Mouse (Mus musculus) limb, embryonic 11.5 days (tissue): ENCODE measurements around the gene Cfd. TPM values are rescaled to one million over a fixed set of nuclear protein-coding genes. Genes with fewer than 3 reads are reported as not detected.

Source experiments
- ATAC-seq: fragments of 200-750 bp; cut with Nextera tagmentation; 2 replicates; pipeline ENCODE4 v1.8.0; 2017; ENCODE audit warnings: low read depth; ENCODE audit not compliant: insufficient number of reproducible peaks, low FRiP score, low TSS enrichment
- DNase-seq: peaks from one replicate; pipeline ENCODE4 v3.0.0-alpha.2; 2015; ENCODE audit warnings: low spot score
- H3K27ac ChIP-seq: fragments of 300-500 bp; sonication (generic); replicated peaks from 2 replicates; pipeline ENCODE4 v1.5.1; 2014; ENCODE audit warnings: low read depth, mild to moderate bottlenecking, low read length
- H3K27me3 ChIP-seq: fragments of 300-500 bp; sonication (generic); 2 replicates; pipeline ENCODE4 v1.6.1; 2014; ENCODE audit warnings: mild to moderate bottlenecking, low read length, mixed read lengths; ENCODE audit not compliant: control insufficient read depth, insufficient read depth
- H3K36me3 ChIP-seq: fragments of 300-500 bp; sonication (generic); 2 replicates; pipeline ENCODE4 v1.6.1; 2014; ENCODE audit warnings: mild to moderate bottlenecking, low read length, moderate library complexity, mixed read lengths; ENCODE audit not compliant: control insufficient read depth, insufficient read depth
- H3K4me1 ChIP-seq: fragments of 300-500 bp; sonication (generic); 2 replicates; pipeline ENCODE4 v1.6.1; 2014; ENCODE audit warnings: low read length, mixed read lengths; ENCODE audit not compliant: control insufficient read depth, insufficient read depth
- H3K4me2 ChIP-seq: fragments of 300-500 bp; sonication (generic); 2 replicates; pipeline ENCODE4 v1.6.1; 2014; ENCODE audit warnings: low read depth, mild to moderate bottlenecking, moderate library complexity; ENCODE audit not compliant: severe bottlenecking
- H3K4me3 ChIP-seq: fragments of 300-500 bp; sonication (generic); 2 replicates; pipeline ENCODE4 v1.5.1; 2014; ENCODE audit warnings: low read depth, low read length
- H3K9ac ChIP-seq: fragments of 300-500 bp; sonication (generic); 2 replicates; pipeline ENCODE4 v1.6.1; 2014; ENCODE audit warnings: mild to moderate bottlenecking, low read length
- H3K9me3 ChIP-seq: fragments of 300-500 bp; sonication (generic); 2 replicates; pipeline ENCODE4 v1.6.1; 2016; ENCODE audit warnings: low read length; ENCODE audit not compliant: control insufficient read depth
- WGBS: fragments of 180-500 bp; shearing (Covaris S2); extraction: QIAGEN DNeasy Blood & Tissue Kit; methylation state at CpG from one replicate; pipeline ENCODE4 v1.1.7; 2014; 5-methylcytosine and 5-hydroxymethylcytosine counted together
- polyA plus RNA-seq: library from polyadenylated mRNA; unstranded; fragments of >200 nt; fragmentation: Nextera tagmentation; extraction: Ambion mirVana; gene quantifications from 2 replicates; pipeline ENCODE4 v1.2.1, GENCODE M21; 2014

Gene Cfd
- polyA plus RNA-seq, 1 experiment from 2014 or later, result not detected

GRCm38 (mm10) chr10:79920056-79920890 is 29.6 kb downstream of the Cfd start:
- Histone ChIP-seq H3K9ac (no peak overlapping the region; the same call in 1 of the 2 replicates), H3K4me1 (peaks cover 39% of the 10 kb centered on the region)
- ATAC-seq, result 0 out of 2 replicates have a peak, but pooled peaks have one; percentile 2

GRCm38 (mm10) chr10:79920958-79921535 is 30.4 kb downstream of the Cfd start, which contains the start of gene R3hdm4:
R3hdm4 (minus strand) TSS chr10:79921208.
- Histone ChIP-seq H3K27me3 (peaks cover 61% of the 10 kb centered on the region), H3K9me3 (peaks cover 3% of the 10 kb centered on the region; the same call in 1 of the 2 replicates), H3K4me2 (peak within 1 kb of the TSS; percentile 45), H3K9ac (peak within 1 kb of the TSS; percentile 43), H3K36me3 (no peaks in the 10 kb centered on the region), H3K27ac (no peak within 1 kb of the TSS), H3K4me3 (peak within 1 kb of the TSS; percentile 25), H3K4me1 (peaks cover 37% of the 10 kb centered on the region)
- no peak for ATAC-seq
- WGBS, result 6% methylated on average over 41 of the region's 41 CpGs
- DNase-seq, result no peak

More at GRCm38 (mm10) chr10:79920056-79920890, 29.6 kb downstream of the Cfd start:
- Histone ChIP-seq H3K27me3 (peaks cover 61% of the 10 kb centered on the region), H3K36me3 (no peaks in the 10 kb centered on the region), H3K27ac (no peak overlapping the region), H3K4me2 (peak overlapping the region; percentile 2; the same call in 1 of the 2 replicates), H3K9me3 (peaks cover 3% of the 10 kb centered on the region; the same call in 1 of the 2 replicates), H3K4me3 (peak overlapping the region; percentile 25)
- DNase-seq, result peak; percentile 35
- WGBS, result 20% methylated on average over 26 of the region's 26 CpGs

- ATAC-seq, result no peak
These were observed 30.9 kb downstream of the Cfd start for GRCm38 (mm10) chr10:79921572-79921971.

GRCm38 (mm10) chr10:79924998-79925784 is 34.5 kb downstream of the Cfd start:
- H3K4me2 ChIP-seq, result no peak overlapping the region
- peaks cover 32% of the 10 kb centered on the region for H3K4me1 ChIP-seq
- WGBS, result 11% methylated on average over 29 of the region's 29 CpGs
- H3K27me3 ChIP-seq, result peaks cover 31% of the 10 kb centered on the region
- no peak for ATAC-seq
- no peak overlapping the region for H3K27ac ChIP-seq
- no peaks in the 10 kb centered on the region for H3K36me3 ChIP-seq
- H3K9ac ChIP-seq, result no peak overlapping the region
- no peak overlapping the region for H3K4me3 ChIP-seq
- DNase-seq, result peak; percentile 96
- H3K9me3 ChIP-seq, result peaks cover 3% of the 10 kb centered on the region; the same call in 1 of the 2 replicates

More at GRCm38 (mm10) chr10:79921572-79921971, 30.9 kb downstream of the Cfd start:
- Histone ChIP-seq H3K4me1 (peaks cover 39% of the 10 kb centered on the region), H3K36me3 (no peaks in the 10 kb centered on the region), H3K27me3 (peaks cover 61% of the 10 kb centered on the region), H3K4me3 (peak overlapping the region; percentile 25), H3K9me3 (peaks cover 3% of the 10 kb centered on the region; the same call in 1 of the 2 replicates), H3K9ac (peak overlapping the region; percentile 43), H3K4me2 (peak overlapping the region; percentile 45), H3K27ac (no peak overlapping the region)
- peak; percentile 49 for DNase-seq
- 2% methylated on average over 34 of the region's 34 CpGs for WGBS

- WGBS, result 14% methylated on average over 15 of the region's 15 CpGs
- H3K4me2 ChIP-seq, result peak overlapping the region; percentile 81
- H3K4me3 ChIP-seq, result peak overlapping the region; percentile 98
- no peak for ATAC-seq
- peak overlapping the region; percentile 95 for H3K9ac ChIP-seq
- H3K27me3 ChIP-seq, result peaks cover 23% of the 10 kb centered on the region
- H3K9me3 ChIP-seq, result peaks cover 3% of the 10 kb centered on the region; the same call in 1 of the 2 replicates
- H3K36me3 ChIP-seq, result peaks cover 4% of the 10 kb centered on the region; the same call in 1 of the 2 replicates
- 0 out of 2 replicates have a peak overlapping the region, but pooled peaks have one; percentile 3 for H3K27ac ChIP-seq
- H3K4me1 ChIP-seq, result peaks cover 29% of the 10 kb centered on the region
- peak; percentile 56 for DNase-seq
These were observed 35.3 kb downstream of the Cfd start for GRCm38 (mm10) chr10:79925785-79926490.

- peak within 1 kb of the TSS; percentile 81 for H3K4me2 ChIP-seq
- peaks cover 7% of the 10 kb centered on the region; the same call in 1 of the 2 replicates for H3K36me3 ChIP-seq
- peak within 1 kb of the TSS; percentile 98 for H3K4me3 ChIP-seq
- peaks cover 3% of the 10 kb centered on the region; the same call in 1 of the 2 replicates for H3K9me3 ChIP-seq
- peak; percentile 74 for ATAC-seq
- DNase-seq, result peak; percentile 95
- H3K27me3 ChIP-seq, result peaks cover 16% of the 10 kb centered on the region
- H3K27ac ChIP-seq, result peak within 1 kb of the TSS; percentile 91
- H3K9ac ChIP-seq, result peak within 1 kb of the TSS; percentile 95
- under 1% methylated on average over 63 of the region's 63 CpGs for whole genome bisulfite sequencing
- H3K4me1 ChIP-seq, result peaks cover 28% of the 10 kb centered on the region
These were observed 36.1 kb downstream of the Cfd start, which contains the start of gene Arid3a for GRCm38 (mm10) chr10:79926491-79927323. Arid3a (plus strand) TSS chr10:79927043.
